8 mouse cellular contexts compared by ENCODE assay signal in the genomic region with DNA sequence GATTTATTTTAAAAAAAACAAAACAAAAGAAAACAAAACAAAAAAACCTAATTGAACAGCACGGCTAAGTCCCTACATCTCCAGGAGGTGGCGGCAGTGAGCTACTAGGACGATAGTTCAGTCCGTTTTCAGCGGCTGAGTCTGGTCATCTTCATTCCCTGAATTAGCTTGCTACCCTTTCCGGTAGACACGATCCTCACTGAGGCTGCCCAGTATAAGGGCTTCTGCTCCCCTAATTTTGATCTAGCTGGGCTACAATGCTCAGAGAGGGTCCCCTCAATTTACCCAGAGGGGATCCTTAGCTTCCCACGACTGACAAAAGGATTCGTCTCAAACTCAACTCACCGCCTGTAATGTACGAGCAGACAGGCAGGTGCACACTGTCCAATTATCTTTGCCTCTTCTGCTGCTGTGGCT. TPM values are rescaled to one million over a fixed set of nuclear protein-coding genes. Genes with fewer than 3 reads are reported as not detected.
DNase-seq lines count a peak whose midpoint lies in the region; ATAC-seq and TF ChIP-seq lines count a peak whose summit lies in the region.

No protein-coding gene starts in this region.

- peak; percentile 91 for DNase-seq in 416B (ENCODE audit: low read depth)
- peak; percentile 85 for DNase-seq in adrenal gland, postnatal 25 days
- DNase-seq in heart, adult 8-10 months (ENCODE audit: low spot score) = peak; percentile 80
- peak; percentile 82 for DNase-seq in kidney, adult 2 months
- DNase-seq in limb, embryonic 14.5 days (ENCODE audit: low spot score) = peak; percentile 96
- DNase-seq in spleen, postnatal 10 days (ENCODE audit: low spot score in 2 of 2) = peak; percentile 72 to 91

- no peaks in the 10 kb centered on the region for H3K27me3 ChIP-seq in embryonic facial prominence, embryonic 12.5 days
- no peaks in the 10 kb centered on the region for H3K27me3 ChIP-seq in kidney, adult 2 months (replicated peaks; ENCODE audit: control insufficient read depth, insufficient read depth, low read length)
- H3K27me3 ChIP-seq in limb, embryonic 14.5 days (ENCODE audit: control insufficient read depth, insufficient read depth, low read length) = no peaks in the 10 kb centered on the region
- H3K27me3 ChIP-seq in midbrain, embryonic 16.5 days (ENCODE audit: control insufficient read depth, insufficient read depth, low read depth, low read length) = no peaks in the 10 kb centered on the region

- no peak for TF ChIP-seq POLR2A in kidney, adult 2 months (IDR thresholded peaks at IDR 0.05; ENCODE audit: low read depth, low read length)
- TF ChIP-seq POLR2A in limb, embryonic 14.5 days (IDR thresholded peaks at IDR 0.05; ENCODE audit: borderline replicate concordance, extremely low read depth, insufficient read depth, insufficient read length) = no peak

- H3K27ac ChIP-seq in embryonic facial prominence, embryonic 12.5 days = no peak overlapping the region
- no peak overlapping the region for H3K27ac ChIP-seq in kidney, adult 2 months (ENCODE audit: insufficient read depth, low read depth, low read length)
- H3K27ac ChIP-seq in limb, embryonic 14.5 days (replicated peaks; ENCODE audit: low read depth, low read length) = no peak overlapping the region
- peak overlapping the region; percentile 40; the same call in 1 of the 2 replicates for H3K27ac ChIP-seq in midbrain, embryonic 16.5 days (ENCODE audit: low read length)

- no peaks in the 10 kb centered on the region for H3K36me3 ChIP-seq in embryonic facial prominence, embryonic 12.5 days
- no peaks in the 10 kb centered on the region for H3K36me3 ChIP-seq in kidney, adult 2 months (ENCODE audit: control insufficient read depth, insufficient read depth, low read length)
- no peaks in the 10 kb centered on the region for H3K36me3 ChIP-seq in limb, embryonic 14.5 days (ENCODE audit: control insufficient read depth, insufficient read depth, low read length)
- no peaks in the 10 kb centered on the region for H3K36me3 ChIP-seq in midbrain, embryonic 16.5 days (ENCODE audit: control insufficient read depth, insufficient read depth, low read length)

- no peak overlapping the region for H3K9ac ChIP-seq in embryonic facial prominence, embryonic 12.5 days
- peak overlapping the region; percentile 25; the same call in 1 of the 2 replicates for H3K9ac ChIP-seq in limb, embryonic 14.5 days (ENCODE audit: low read depth, low read length, severe bottlenecking)
- peak overlapping the region; percentile 66 for H3K9ac ChIP-seq in midbrain, embryonic 16.5 days (ENCODE audit: low read depth, low read length)

- ATAC-seq in embryonic facial prominence, embryonic 12.5 days (ENCODE audit: insufficient number of reproducible peaks, insufficient read depth, low FRiP score, low TSS enrichment) = no peak
- ATAC-seq in limb, embryonic 14.5 days (ENCODE audit: low FRiP score, low read depth) = no peak
- peak; percentile 52 for ATAC-seq in midbrain, embryonic 16.5 days

- 20% methylated on average over 11 of the region's 11 CpGs for WGBS in embryonic facial prominence, embryonic 12.5 days
- 14% methylated on average over 11 of the region's 11 CpGs for WGBS in kidney, adult 2 months
- WGBS in limb, embryonic 14.5 days = 20% methylated on average over 11 of the region's 11 CpGs
- WGBS in midbrain, embryonic 16.5 days = 9% methylated on average over 11 of the region's 11 CpGs

- peak overlapping the region; percentile 24 for H3K4me3 ChIP-seq in embryonic facial prominence, embryonic 12.5 days
- peak overlapping the region; percentile 23; the same call in 1 of the 2 replicates for H3K4me3 ChIP-seq in kidney, adult 2 months (ENCODE audit: insufficient read depth, low read depth, low read length)
- peak overlapping the region; percentile 11; the same call in 1 of the 2 replicates for H3K4me3 ChIP-seq in limb, embryonic 14.5 days (replicated peaks; ENCODE audit: low read length)
- H3K4me3 ChIP-seq in midbrain, embryonic 16.5 days (ENCODE audit: low read depth, low read length) = peak overlapping the region; percentile 20

- peak overlapping the region; percentile 44 for H3K4me2 ChIP-seq in embryonic facial prominence, embryonic 12.5 days (replicated peaks)
- peak overlapping the region; percentile 44 for H3K4me2 ChIP-seq in limb, embryonic 14.5 days (replicated peaks; ENCODE audit: low read depth, low read length, severe bottlenecking)
- peak overlapping the region; percentile 57 for H3K4me2 ChIP-seq in midbrain, embryonic 16.5 days (ENCODE audit: low read length)

- TF ChIP-seq CTCF in kidney, adult 2 months (conservative IDR thresholded peaks at IDR 0.05; ENCODE audit: insufficient read depth, insufficient read length, low read depth, low read length) = peak; percentile 95

- no peaks in the 10 kb centered on the region for H3K9me3 ChIP-seq in embryonic facial prominence, embryonic 12.5 days
- no peaks in the 10 kb centered on the region for H3K9me3 ChIP-seq in limb, embryonic 14.5 days (ENCODE audit: control insufficient read depth, low read length)
- H3K9me3 ChIP-seq in midbrain, embryonic 16.5 days (replicated peaks; ENCODE audit: control insufficient read depth, low read length, poor library complexity, severe bottlenecking) = no peaks in the 10 kb centered on the region

- peaks cover 20% of the 10 kb centered on the region for H3K4me1 ChIP-seq in embryonic facial prominence, embryonic 12.5 days
- H3K4me1 ChIP-seq in kidney, adult 2 months (ENCODE audit: control insufficient read depth, insufficient read depth, low read length) = peaks cover 2% of the 10 kb centered on the region; the same call in 1 of the 2 replicates
- H3K4me1 ChIP-seq in limb, embryonic 14.5 days (ENCODE audit: control insufficient read depth, insufficient read depth, low read length) = peaks cover 10% of the 10 kb centered on the region
- peaks cover 26% of the 10 kb centered on the region for H3K4me1 ChIP-seq in midbrain, embryonic 16.5 days (ENCODE audit: control insufficient read depth, insufficient read depth, low read length)

RNA-seq across cellular contexts. Expression of gene Bclaf1, which starts 21.8 kb away (rescaled TPM):
- total RNA-seq in adrenal gland, postnatal 25 days (2021) = 125 and 137 TPM in 2 replicates
- 153 and 156 TPM in 2 replicates for polyA plus RNA-seq in embryonic facial prominence, embryonic 12.5 days (2016; fragmentation: Nextera tagmentation; extraction: Ambion mirVana)
- total RNA-seq in heart, adult 8-10 months (2022) = 10 to 100 TPM; 44.7 to 58.2 (median 51.9) TPM
- 11.3 and 13.5 TPM in 2 replicates for polyA plus RNA-seq in kidney, adult 2 months (2012; rRNA removed)
- 66.3 and 88.4 TPM in 2 replicates for polyA plus RNA-seq in limb, embryonic 14.5 days (2012; rRNA removed)
- 129 and 132 TPM in 2 replicates for polyA plus RNA-seq in limb, embryonic 14.5 days (2014; fragmentation: Nextera tagmentation; extraction: Ambion mirVana)
- polyA plus RNA-seq in midbrain, embryonic 16.5 days (2015; fragmentation: Nextera tagmentation; extraction: Ambion mirVana) = 106 and 121 TPM in 2 replicates

RNA-seq across cellular contexts. Expression of gene Mtfr2, which starts 57.1 kb away (rescaled TPM):
- 1.1 and 1.7 TPM in 2 replicates for total RNA-seq in adrenal gland, postnatal 25 days (2021)
- 2.3 and 2.7 TPM in 2 replicates for polyA plus RNA-seq in embryonic facial prominence, embryonic 12.5 days (2016; fragmentation: Nextera tagmentation; extraction: Ambion mirVana)
- under 1 TPM in 1 of 4 experiments, not detected in 3; 0.14 TPM for total RNA-seq in heart, adult 8-10 months (2022)
- polyA plus RNA-seq in kidney, adult 2 months (2012; rRNA removed) = 0.11 and 0.20 TPM in 2 replicates
- 6.5 and 7.8 TPM in 2 replicates for polyA plus RNA-seq in limb, embryonic 14.5 days (2012; rRNA removed)
- polyA plus RNA-seq in limb, embryonic 14.5 days (2014; fragmentation: Nextera tagmentation; extraction: Ambion mirVana) = 1.5 and 1.7 TPM in 2 replicates
- polyA plus RNA-seq in midbrain, embryonic 16.5 days (2015; fragmentation: Nextera tagmentation; extraction: Ambion mirVana) = 0.18 and 0.67 TPM in 2 replicates
